Mouse (Mus musculus) gastrocnemius, postnatal 14 days (tissue): ENCODE results near the gene Ddx58. TPM values are rescaled to one million over a fixed set of nuclear protein-coding genes. Genes with fewer than 3 reads are reported as not detected.

Experiments
- DNase-seq: peaks from one replicate; pipeline ENCODE4 v3.0.0; 2021; ENCODE audit warnings: mixed read lengths
- intact Hi-C: fragments of 180-260 bp; cut with DNase I; formaldehyde crosslinking; loops from one replicate; pipeline ENCODE4 v1.15.1; 2025; ENCODE audit warnings: low total_unique reads
- total RNA-seq, 2 experiments: library from RNA; stranded (reverse); gene quantifications; 2 replicates each; pipeline ENCODE4 v1.2.3; 2021

Ddx58 gene
- total RNA-seq, 2 experiments from 2014 or later, result 3.2 to 4.2 TPM

- intact Hi-C loops, result no loop called here
- DNase-seq, result no peak
Measured at GRCm38 (mm10) chr4:40154751-40155150, 84.9 kb downstream of the Ddx58 start.

Other genes starting within 250 kb of the Ddx58 start
- gene Aco1, start 96.7 kb downstream of the Ddx58 start, total RNA-seq, result 10 to 100 TPM; 18.1 to 19.3 TPM
- gene Smim27, start 29.8 kb upstream of the Ddx58 start, total RNA-seq, result 10 to 100 TPM; 38.9 to 45.9 TPM
- gene Topors, start 30.0 kb upstream of the Ddx58 start, total RNA-seq, result 10 to 100 TPM in 1 of 2 experiments, 1 to 10 TPM in 1; 9.0 to 10.7 TPM
- 100 to 1,000 TPM; 230 to 264 TPM for gene Ndufb6, start 39.6 kb upstream of the Ddx58 start, total RNA-seq
- not detected for gene Tmem215, start 232.4 kb upstream of the Ddx58 start, total RNA-seq